ENCODE assay signal across 16 mouse cellular contexts in the genomic region with DNA sequence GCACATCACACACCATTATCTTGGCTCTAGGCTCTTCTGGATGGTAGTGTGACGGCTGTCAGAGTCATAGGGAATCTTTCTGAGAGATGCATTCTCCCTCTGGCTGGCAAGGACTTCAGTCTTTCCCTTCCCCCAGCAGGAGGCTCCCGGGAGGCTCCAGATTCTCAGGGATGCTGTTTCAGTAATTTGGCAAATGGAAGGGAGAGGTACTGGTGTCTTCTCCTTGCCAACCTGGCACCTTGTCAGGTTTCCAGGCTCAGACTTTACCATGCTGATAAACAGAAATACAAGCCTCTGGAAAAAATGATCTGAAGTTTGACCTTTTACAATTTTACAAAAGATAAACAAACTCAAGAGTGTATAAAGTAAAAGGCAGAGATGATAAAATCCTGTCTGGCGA. TPM values are rescaled to one million over a fixed set of nuclear protein-coding genes. Genes with fewer than 3 reads are reported as not detected.
DNase-seq lines count a peak whose midpoint lies in the region; ATAC-seq and TF ChIP-seq lines count a peak whose summit lies in the region.
"Had no signal": no experiment of that assay in that cellular context is flagged by ENCODE, and none has a peak within 500 bp of the region (broad histone marks: within the 10 kb centered on the region; RNA-seq: fewer than 3 reads in every experiment).

No protein-coding gene starts in this region.

- no peaks in the 10 kb centered on the region; the same call in 1 of the 2 replicates for H3K27me3 ChIP-seq in heart, adult 2 months (ENCODE audit: control insufficient read depth, insufficient read depth, low read length)
- peaks cover 1% of the 10 kb centered on the region; the same call in 1 of the 2 replicates for H3K27me3 ChIP-seq in heart, embryonic 11.5 days (ENCODE audit: control insufficient read depth, insufficient read depth, low read length)
- no peaks in the 10 kb centered on the region for H3K27me3 ChIP-seq in heart, embryonic 16.5 days (ENCODE audit: control insufficient read depth, insufficient read depth, low read length)
- H3K27me3 ChIP-seq in limb, embryonic 10.5 days (ENCODE audit: low read depth, poor library complexity, severe bottlenecking) = 0 out of 2 replicates have a peak, but pooled peaks cover 5% of the 10 kb centered on the region
- H3K27me3 ChIP-seq: embryonic facial prominence, embryonic 15.5 days; Patski had no signal

- TF ChIP-seq CTCF in heart, adult 2 months (IDR thresholded peaks at IDR 0.05) = peak; percentile 26

- TF ChIP-seq EP300 in heart, adult 2 months (IDR thresholded peaks at IDR 0.05; ENCODE audit: insufficient read depth, low read depth, low read length) = no peak

- H3K4me3 ChIP-seq in heart, adult 2 months = no peak overlapping the region
- H3K4me3 ChIP-seq in heart, embryonic 11.5 days (ENCODE audit: low read depth, low read length) = no peak overlapping the region
- no peak overlapping the region for H3K4me3 ChIP-seq in heart, embryonic 16.5 days (ENCODE audit: low read length)
- no peak overlapping the region for H3K4me3 ChIP-seq in limb, embryonic 10.5 days
- H3K4me3 ChIP-seq: embryonic facial prominence, embryonic 15.5 days; left cerebral cortex, adult 2 months had no signal

- H3K9ac ChIP-seq in heart, adult 2 months (ENCODE audit: low read depth, low read length) = no peak overlapping the region
- no peak overlapping the region for H3K9ac ChIP-seq in heart, embryonic 11.5 days (ENCODE audit: low read depth, low read length)
- H3K9ac ChIP-seq in heart, embryonic 16.5 days (ENCODE audit: low read length) = no peak overlapping the region
- H3K9ac ChIP-seq: embryonic facial prominence, embryonic 15.5 days had no signal

- H3K9me3 ChIP-seq in heart, embryonic 11.5 days (replicated peaks; ENCODE audit: control insufficient read depth, low read length) = no peaks in the 10 kb centered on the region
- no peaks in the 10 kb centered on the region for H3K9me3 ChIP-seq in heart, embryonic 16.5 days (replicated peaks; ENCODE audit: control insufficient read depth, low read length)
- H3K9me3 ChIP-seq in limb, embryonic 10.5 days (replicated peaks) = no peaks in the 10 kb centered on the region
- H3K9me3 ChIP-seq: embryonic facial prominence, embryonic 15.5 days had no signal

- peak overlapping the region; percentile 74 for H3K27ac ChIP-seq in heart, adult 2 months
- no peak overlapping the region for H3K27ac ChIP-seq in heart, embryonic 11.5 days (ENCODE audit: low read depth, low read length)
- H3K27ac ChIP-seq in heart, embryonic 16.5 days (ENCODE audit: low read length) = peak overlapping the region; percentile 80; the same call in 1 of the 2 replicates
- no peak overlapping the region for H3K27ac ChIP-seq in limb, embryonic 10.5 days
- H3K27ac ChIP-seq: embryonic facial prominence, embryonic 15.5 days; left cerebral cortex, adult 2 months had no signal

- 39% methylated on average over 3 of the region's 3 CpGs for WGBS in heart, adult 2 months
- WGBS in heart, embryonic 11.5 days (ENCODE audit: insufficient replicate concordance) = 56% methylated on average over 3 of the region's 3 CpGs
- 51% methylated on average over 3 of the region's 3 CpGs for WGBS in heart, embryonic 16.5 days
- 81% methylated on average over 3 of the region's 3 CpGs for WGBS in limb, embryonic 10.5 days

- no peak for ATAC-seq in heart, embryonic 11.5 days (replicated peaks; ENCODE audit: insufficient number of reproducible peaks, low FRiP score, low TSS enrichment)
- no peak for ATAC-seq in heart, embryonic 16.5 days (replicated peaks; ENCODE audit: extremely low read depth, insufficient read depth, low FRiP score)
- ATAC-seq in megakaryocyte, adult 5-6 weeks (ENCODE audit: poor library complexity, severe bottlenecking) = no peak
- ATAC-seq: CD4-positive, CD25-positive, alpha-beta regulatory T cell, adult 4 months; forebrain, embryonic 16.5 days; Patski had no signal

- H3K4me2 ChIP-seq in heart, embryonic 11.5 days = no peak overlapping the region
- H3K4me2 ChIP-seq in heart, embryonic 16.5 days (ENCODE audit: low read depth, low read length) = no peak overlapping the region
- H3K4me2 ChIP-seq: embryonic facial prominence, embryonic 15.5 days; liver, embryonic 11.5 days had no signal

- TF ChIP-seq POLR2A in heart, adult 2 months (IDR thresholded peaks at IDR 0.05; ENCODE audit: insufficient read depth, low read depth, low read length) = no peak

- intact Hi-C loops in heart, adult 2 months (cut with DNase I) = loop anchor here (2.0 kb wide), 1 partner anchor 61 kb away; no protein-coding TSS in a partner anchor

- H3K36me3 ChIP-seq in heart, adult 2 months (ENCODE audit: control insufficient read depth, insufficient read depth, low read length) = 0 out of 2 replicates have a peak, but pooled peaks cover 2% of the 10 kb centered on the region
- no peaks in the 10 kb centered on the region for H3K36me3 ChIP-seq in heart, embryonic 11.5 days (ENCODE audit: control insufficient read depth, insufficient read depth, low read length)
- no peaks in the 10 kb centered on the region for H3K36me3 ChIP-seq in heart, embryonic 16.5 days (ENCODE audit: control insufficient read depth, insufficient read depth)
- no peaks in the 10 kb centered on the region for H3K36me3 ChIP-seq in limb, embryonic 10.5 days
- H3K36me3 ChIP-seq: embryonic facial prominence, embryonic 15.5 days had no signal

- DNase-seq in heart, adult 2 months = peak in 1 of 2 experiments; percentile 37
- DNase-seq in brain, adult 2 months (ENCODE audit: low read depth, low spot score) = peak; percentile 57
- peak; percentile 30 for DNase-seq in cerebellum, adult 8-10 months
- DNase-seq in limb, embryonic 10.5 days (ENCODE audit: low spot score) = no peak
- DNase-seq in kidney, adult 9 months = no peak
- DNase-seq: lung, postnatal 10 days; midbrain, embryonic 14.5 days had no signal

- H3K79me2 ChIP-seq in heart, adult 2 months (replicated peaks; ENCODE audit: control insufficient read depth, insufficient read depth, low read length) = no peaks in the 10 kb centered on the region

- peaks cover 2% of the 10 kb centered on the region for H3K4me1 ChIP-seq in heart, adult 2 months (ENCODE audit: control insufficient read depth, insufficient read depth, low read length)
- peaks cover 18% of the 10 kb centered on the region for H3K4me1 ChIP-seq in heart, embryonic 11.5 days (ENCODE audit: control insufficient read depth, insufficient read depth, low read length)
- peaks cover 21% of the 10 kb centered on the region for H3K4me1 ChIP-seq in heart, embryonic 16.5 days (ENCODE audit: control insufficient read depth, insufficient read depth, low read length)
- peaks cover 23% of the 10 kb centered on the region for H3K4me1 ChIP-seq in limb, embryonic 10.5 days

RNA-seq across cellular contexts. Expression of gene Nfil3, which starts 26.9 kb away (rescaled TPM):
- 10 to 100 TPM; 13.9 to 42.4 TPM for total RNA-seq in heart, adult 2 months (2021)
- 3.4 and 6.7 TPM in 2 replicates for polyA plus RNA-seq in heart, adult 2 months (2012; rRNA removed)
- polyA plus RNA-seq in heart, embryonic 11.5 days (2014; fragmentation: Nextera tagmentation; extraction: Ambion mirVana) = 35.3 and 42.3 TPM in 2 replicates
- 39.7 and 40.7 TPM in 2 replicates for polyA plus RNA-seq in heart, embryonic 16.5 days (2015; fragmentation: Nextera tagmentation; extraction: Ambion mirVana)
- polyA plus RNA-seq in limb, embryonic 10.5 days (2016; fragmentation: Nextera tagmentation; extraction: Ambion mirVana) = 34.9 and 43.0 TPM in 2 replicates
- total RNA-seq in megakaryocyte, adult 5-6 weeks (2015) = 43.2 and 59.6 TPM in 2 replicates
- total RNA-seq in megakaryocyte, adult 5-6 weeks (2017) = 43.6 and 53.0 TPM in 2 replicates

Comparison
In these comparisons a context has a peak if more than half of its experiments do, and no peak if none do; other contexts are left out.
1. H3K27ac ChIP-seq: peak in heart, adult 2 months (single experiment) and heart, embryonic 16.5 days (single experiment); none in heart, embryonic 11.5 days (single experiment) and limb, embryonic 10.5 days (single experiment).
2. DNase-seq: peak in brain, adult 2 months (single experiment) and cerebellum, adult 8-10 months (single experiment); none in limb, embryonic 10.5 days (single experiment) and kidney, adult 9 months (single experiment).